Mouse (Mus musculus): ENCODE data around the gene Timm8b. TPM values are rescaled to one million over a fixed set of nuclear protein-coding genes. Genes with fewer than 3 reads are reported as not detected.

The Timm8b gene
- 406 and 483 TPM in 2 replicates for polyA plus RNA-seq (2015; fragmentation: Nextera tagmentation; extraction: Ambion mirVana)

DNA sequence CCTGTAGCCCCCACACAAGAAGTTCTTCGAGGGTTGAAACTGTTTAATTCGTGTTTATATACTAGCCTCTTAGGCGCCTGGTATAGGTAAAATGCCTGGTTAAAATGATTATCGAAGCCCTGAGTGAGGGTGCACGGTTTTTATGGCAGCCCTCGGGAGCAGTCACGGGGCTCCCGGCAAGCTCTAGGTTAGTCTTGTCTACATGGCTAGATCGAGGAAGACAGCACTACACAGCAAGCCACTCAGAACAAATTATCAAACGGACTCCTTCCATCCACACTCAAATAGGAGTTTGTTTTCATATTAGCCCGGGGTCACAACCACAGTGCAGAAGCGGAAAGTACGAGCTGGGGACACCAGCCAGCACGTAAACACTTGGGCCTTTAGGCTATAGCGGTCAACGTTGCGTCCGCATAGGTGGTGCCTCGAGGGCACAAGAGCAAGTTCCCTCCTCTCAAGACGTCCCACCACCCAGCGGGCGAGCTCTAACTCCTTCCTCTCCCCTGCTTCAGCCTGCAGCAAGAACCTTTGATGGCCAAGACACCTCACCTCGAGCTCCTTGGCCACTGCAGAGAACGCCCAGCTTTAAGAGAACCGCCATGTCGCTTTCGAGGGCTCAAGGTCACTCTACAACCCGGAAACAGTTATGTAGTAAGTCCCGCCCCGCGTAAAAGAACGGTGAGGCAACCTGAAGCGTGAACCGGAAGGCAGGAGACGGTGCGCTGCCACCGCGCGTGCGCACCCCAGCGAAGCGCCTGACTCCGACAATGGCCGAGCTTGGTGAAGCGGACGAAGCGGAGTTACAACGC, at the start of gene Timm8b, which contains the start of gene Sdhd:
TSS of gene Timm8b (plus strand) at position 722 of the 809 bp plus-strand sequence.
TSS of gene Sdhd (minus strand) at position 624 of the 809 bp plus-strand sequence.
- H3K9ac ChIP-seq (ENCODE audit: low read depth, low read length) = peak within 1 kb of the TSS; percentile 74
- no peak for TF ChIP-seq CTCF (IDR thresholded peaks at IDR 0.05; ENCODE audit: low read depth)
- peaks cover 14% of the 10 kb centered on the region for H3K36me3 ChIP-seq (ENCODE audit: insufficient read depth, low read length)
- H3K27me3 ChIP-seq (ENCODE audit: insufficient read depth, low read length) = no peaks in the 10 kb centered on the region
- under 1% methylated on average over 48 of the region's 48 CpGs for WGBS
- peak within 1 kb of the TSS; percentile 69 for H3K4me3 ChIP-seq (replicated peaks; ENCODE audit: low read depth, low read length)
- ATAC-seq (replicated peaks; ENCODE audit: low FRiP score, low read depth) (peak; percentile 96), DNase-seq (ENCODE audit: low spot score) (peak; percentile 98)
- H3K9me3 ChIP-seq (replicated peaks; ENCODE audit: low read length) = no peaks in the 10 kb centered on the region
- peak within 1 kb of the TSS; percentile 69 for H3K4me2 ChIP-seq (ENCODE audit: low read length)
- H3K4me1 ChIP-seq (replicated peaks; ENCODE audit: insufficient read depth, low read length) = peaks cover 14% of the 10 kb centered on the region
- peak within 1 kb of the TSS; percentile 87 for H3K27ac ChIP-seq

DNA sequence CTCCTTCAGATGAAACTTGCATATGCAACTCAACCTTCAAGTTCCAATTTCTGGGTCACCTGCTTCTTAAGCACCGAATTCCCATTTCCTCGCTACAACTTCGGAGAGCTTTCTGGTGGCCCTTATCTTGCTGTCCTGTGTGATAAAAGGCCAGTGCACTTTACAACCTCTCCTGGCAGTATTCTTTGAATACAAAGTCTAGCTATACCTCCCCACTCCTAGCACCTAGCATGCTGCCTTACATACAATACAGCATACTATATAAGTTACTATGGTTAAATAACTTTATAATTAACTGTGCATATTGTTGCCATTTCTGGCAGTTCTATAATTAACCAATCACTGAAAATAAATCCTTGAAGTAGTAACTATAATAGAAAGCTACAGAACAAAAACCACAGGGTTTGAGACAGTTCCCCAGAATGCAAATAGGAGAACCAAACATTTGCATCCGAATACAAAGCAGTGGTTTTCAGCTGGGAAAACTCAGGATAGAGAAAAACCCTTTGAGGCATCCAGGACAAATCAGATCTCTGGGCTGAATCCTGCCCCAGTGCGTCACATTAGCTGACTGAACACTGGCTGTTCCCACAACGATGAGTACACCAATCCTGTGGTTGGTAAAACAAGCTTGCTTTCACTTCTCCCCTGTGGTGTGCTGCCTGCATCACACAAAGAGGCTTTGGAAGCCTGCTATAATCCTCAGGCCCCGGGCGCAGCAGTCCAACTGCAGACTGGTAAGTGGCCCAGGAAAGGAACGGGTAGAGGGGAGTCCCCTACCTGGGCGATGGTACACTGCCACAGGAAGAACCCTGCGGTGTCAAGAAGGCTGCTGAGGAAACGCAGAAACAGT, 49.2 kb upstream of the Timm8b start, which contains the start of gene Il18:
TSS of gene Il18 (plus strand) at position 587 of the 853 bp plus-strand sequence.
- Histone ChIP-seq H3K9me3 (replicated peaks; ENCODE audit: low read length) (no peaks in the 10 kb centered on the region), H3K4me3 (replicated peaks; ENCODE audit: low read depth, low read length) (no peak within 1 kb of the TSS), H3K27ac (no peak within 1 kb of the TSS), H3K27me3 (ENCODE audit: insufficient read depth, low read length) (no peaks in the 10 kb centered on the region), H3K4me1 (replicated peaks; ENCODE audit: insufficient read depth, low read length) (no peaks in the 10 kb centered on the region), H3K36me3 (ENCODE audit: insufficient read depth, low read length) (no peaks in the 10 kb centered on the region), H3K4me2 (ENCODE audit: low read length) (peak within 1 kb of the TSS; percentile 38), H3K9ac (ENCODE audit: low read depth, low read length) (0 out of 2 replicates have a peak within 1 kb of the TSS, but pooled peaks have one; percentile 2)
- TF ChIP-seq CTCF (IDR thresholded peaks at IDR 0.05; ENCODE audit: low read depth) = no peak
- DNase-seq (ENCODE audit: low spot score) = peak; percentile 17
- no peak for ATAC-seq (replicated peaks; ENCODE audit: low FRiP score, low read depth)
- WGBS = 30% methylated on average over 12 of the region's 12 CpGs

- DNase-seq (ENCODE audit: low spot score) (no peak), ATAC-seq (replicated peaks; ENCODE audit: low FRiP score, low read depth) (no peak)
- TF ChIP-seq CTCF (IDR thresholded peaks at IDR 0.05; ENCODE audit: low read depth) = no peak
- peak within 1 kb of the TSS; percentile 38 for H3K4me2 ChIP-seq (ENCODE audit: low read length)
- H3K36me3 ChIP-seq (ENCODE audit: insufficient read depth, low read length) = no peaks in the 10 kb centered on the region
- no peak within 1 kb of the TSS for H3K27ac ChIP-seq
- no peak within 1 kb of the TSS for H3K4me3 ChIP-seq (replicated peaks; ENCODE audit: low read depth, low read length)
- no peaks in the 10 kb centered on the region for H3K27me3 ChIP-seq (ENCODE audit: insufficient read depth, low read length)
- H3K9ac ChIP-seq (ENCODE audit: low read depth, low read length) = 0 out of 2 replicates have a peak within 1 kb of the TSS, but pooled peaks have one; percentile 2
- no peaks in the 10 kb centered on the region for H3K9me3 ChIP-seq (replicated peaks; ENCODE audit: low read length)
- no peaks in the 10 kb centered on the region for H3K4me1 ChIP-seq (replicated peaks; ENCODE audit: insufficient read depth, low read length)
- 37% methylated on average over 2 of the region's 2 CpGs for whole genome bisulfite sequencing
Observed at GRCm38 (mm10) chr9:50555094-50555446, 48.6 kb upstream of the Timm8b start, which contains the start of gene Bco2. Gene Bco2 (minus strand): TSS chr9:50555181.

GRCm38 (mm10) chr9:50561145-50561917, 42.4 kb upstream of the Timm8b start, which contains the start of gene Tex12:
Gene Tex12 (minus strand): TSS chr9:50561325.
- H3K4me3 ChIP-seq (replicated peaks; ENCODE audit: low read depth, low read length) = no peak within 1 kb of the TSS
- H3K27ac ChIP-seq = no peak within 1 kb of the TSS
- ATAC-seq (replicated peaks; ENCODE audit: low FRiP score, low read depth) (no peak), DNase-seq (ENCODE audit: low spot score) (no peak)
- no peaks in the 10 kb centered on the region for H3K9me3 ChIP-seq (replicated peaks; ENCODE audit: low read length)
- H3K4me2 ChIP-seq (ENCODE audit: low read length) = no peak within 1 kb of the TSS
- H3K9ac ChIP-seq (ENCODE audit: low read depth, low read length) = no peak within 1 kb of the TSS
- no peaks in the 10 kb centered on the region for H3K27me3 ChIP-seq (ENCODE audit: insufficient read depth, low read length)
- no peaks in the 10 kb centered on the region for H3K4me1 ChIP-seq (replicated peaks; ENCODE audit: insufficient read depth, low read length)
- WGBS = 88% methylated on average over 38 of the region's 38 CpGs
- TF ChIP-seq CTCF (IDR thresholded peaks at IDR 0.05; ENCODE audit: low read depth) = no peak
- H3K36me3 ChIP-seq (ENCODE audit: insufficient read depth, low read length) = no peaks in the 10 kb centered on the region

- Histone ChIP-seq H3K9me3 (replicated peaks; ENCODE audit: low read length) (no peaks in the 10 kb centered on the region), H3K4me3 (replicated peaks; ENCODE audit: low read depth, low read length) (no peak overlapping the region), H3K27me3 (ENCODE audit: insufficient read depth, low read length) (no peaks in the 10 kb centered on the region), H3K27ac (no peak overlapping the region), H3K36me3 (ENCODE audit: insufficient read depth, low read length) (no peaks in the 10 kb centered on the region), H3K4me1 (replicated peaks; ENCODE audit: insufficient read depth, low read length) (no peaks in the 10 kb centered on the region), H3K4me2 (ENCODE audit: low read length) (no peak overlapping the region), H3K9ac (ENCODE audit: low read depth, low read length) (no peak overlapping the region)
- 79% methylated on average over 2 of the region's 2 CpGs for WGBS
- no peak for DNase-seq (ENCODE audit: low spot score)
- TF ChIP-seq CTCF (IDR thresholded peaks at IDR 0.05; ENCODE audit: low read depth) = no peak
- ATAC-seq (replicated peaks; ENCODE audit: low FRiP score, low read depth) = no peak
Observed at GRCm38 (mm10) chr9:50561918-50562360, 41.8 kb upstream of the Timm8b start.

Measured in kidney, postnatal 0 days (tissue).